Mouse (Mus musculus): Measurements from ENCODE around the gene Adam15. TPM values are rescaled to one million over a fixed set of nuclear protein-coding genes. Genes with fewer than 3 reads are reported as not detected.

The Adam15 gene
- 49.6 and 62.0 TPM in 2 replicates for polyA plus RNA-seq (2012; rRNA removed)

GRCm38 (mm10) chr3:89349869-89350501 is at the start of gene Adam15:
Gene Adam15 (minus strand): TSS chr3:89349996.
- Histone ChIP-seq H3K27me3 (ENCODE audit: control insufficient read depth, insufficient read depth, low read length) (no peaks in the 10 kb centered on the region; the same call in 1 of the 2 replicates), H3K4me3 (ENCODE audit: extremely low read depth, insufficient read depth, insufficient read length) (peak within 1 kb of the TSS; percentile 71), H3K36me3 (ENCODE audit: control insufficient read depth, insufficient read depth, low read length) (no peaks in the 10 kb centered on the region), H3K27ac (ENCODE audit: insufficient read depth, low read length) (peak within 1 kb of the TSS; percentile 38; the same call in 1 of the 2 replicates), H3K4me1 (ENCODE audit: control insufficient read depth, insufficient read depth, insufficient read length) (peaks cover 6% of the 10 kb centered on the region)
- no peak for TF ChIP-seq CTCF (IDR thresholded peaks at IDR 0.05; ENCODE audit: extremely low read depth, insufficient read depth, insufficient read length, insufficient replicate concordance)
- TF ChIP-seq POLR2A (IDR thresholded peaks at IDR 0.05; ENCODE audit: low read depth, low read length): no peak
- under 1% methylated on average over 59 of the region's 59 CpGs for WGBS
- DNase-seq (ENCODE audit: low read depth in 1 of 2, low spot score in 2 of 2): peak; percentile 49 to 84

GRCm38 (mm10) chr3:89396654-89397005 is 46.8 kb upstream of the Adam15 start:
- no peak overlapping the region for H3K27ac ChIP-seq (ENCODE audit: insufficient read depth, low read length)
- TF ChIP-seq POLR2A (IDR thresholded peaks at IDR 0.05; ENCODE audit: low read depth, low read length): no peak
- no peak for TF ChIP-seq CTCF (IDR thresholded peaks at IDR 0.05; ENCODE audit: extremely low read depth, insufficient read depth, insufficient read length, insufficient replicate concordance)
- peaks cover 9% of the 10 kb centered on the region; the same call in 1 of the 2 replicates for H3K4me1 ChIP-seq (ENCODE audit: control insufficient read depth, insufficient read depth, insufficient read length)
- 2% methylated on average over 4 of the region's 4 CpGs for WGBS
- H3K36me3 ChIP-seq (ENCODE audit: control insufficient read depth, insufficient read depth, low read length): peaks cover 5% of the 10 kb centered on the region
- no peaks in the 10 kb centered on the region for H3K27me3 ChIP-seq (ENCODE audit: control insufficient read depth, insufficient read depth, low read length)
- no peak for DNase-seq (ENCODE audit: low read depth in 1 of 2, low spot score in 2 of 2)
- H3K4me3 ChIP-seq (ENCODE audit: extremely low read depth, insufficient read depth, insufficient read length): peak overlapping the region; percentile 58; the same call in 1 of the 2 replicates

- Histone ChIP-seq H3K4me1 (ENCODE audit: control insufficient read depth, insufficient read depth, insufficient read length) (peaks cover 12% of the 10 kb centered on the region; the same call in 1 of the 2 replicates), H3K36me3 (ENCODE audit: control insufficient read depth, insufficient read depth, low read length) (no peaks in the 10 kb centered on the region), H3K27ac (ENCODE audit: insufficient read depth, low read length) (no peak overlapping the region), H3K4me3 (ENCODE audit: extremely low read depth, insufficient read depth, insufficient read length) (peak overlapping the region; percentile 58; the same call in 1 of the 2 replicates), H3K27me3 (ENCODE audit: control insufficient read depth, insufficient read depth, low read length) (no peaks in the 10 kb centered on the region)
- WGBS: 2% methylated on average over 44 of the region's 44 CpGs
- DNase-seq (ENCODE audit: low read depth in 1 of 2, low spot score in 2 of 2): peak in 1 of 2 experiments; percentile 63
- peak; percentile 75; the same call in 1 of the 2 replicates for TF ChIP-seq CTCF (IDR thresholded peaks at IDR 0.05; ENCODE audit: extremely low read depth, insufficient read depth, insufficient read length, insufficient replicate concordance)
- TF ChIP-seq POLR2A (IDR thresholded peaks at IDR 0.05; ENCODE audit: low read depth, low read length): no peak
Observed at GRCm38 (mm10) chr3:89395806-89396653, 46.2 kb upstream of the Adam15 start.

GRCm38 (mm10) chr3:89395419-89395805 is 45.6 kb upstream of the Adam15 start:
- Histone ChIP-seq H3K27ac (ENCODE audit: insufficient read depth, low read length) (no peak overlapping the region), H3K27me3 (ENCODE audit: control insufficient read depth, insufficient read depth, low read length) (no peaks in the 10 kb centered on the region), H3K4me1 (ENCODE audit: control insufficient read depth, insufficient read depth, insufficient read length) (peaks cover 17% of the 10 kb centered on the region), H3K4me3 (ENCODE audit: extremely low read depth, insufficient read depth, insufficient read length) (0 out of 2 replicates have a peak overlapping the region, but pooled peaks have one; percentile 75), H3K36me3 (ENCODE audit: control insufficient read depth, insufficient read depth, low read length) (no peaks in the 10 kb centered on the region)
- TF ChIP-seq CTCF (IDR thresholded peaks at IDR 0.05; ENCODE audit: extremely low read depth, insufficient read depth, insufficient read length, insufficient replicate concordance) (no peak), POLR2A (IDR thresholded peaks at IDR 0.05; ENCODE audit: low read depth, low read length) (no peak)
- WGBS: 4% methylated on average over 10 of the region's 10 CpGs
- no peak for DNase-seq (ENCODE audit: low read depth in 1 of 2, low spot score in 2 of 2)

GRCm38 (mm10) chr3:89394894-89395256 is 45.1 kb upstream of the Adam15 start:
- peak overlapping the region; percentile 31; the same call in 1 of the 2 replicates for H3K27ac ChIP-seq (ENCODE audit: insufficient read depth, low read length)
- under 1% methylated on average over 12 of the region's 12 CpGs for whole genome bisulfite sequencing

GRCm38 (mm10) chr3:89394006-89394893 is 44.5 kb upstream of the Adam15 start, which contains the start of gene Zbtb7b:
Gene Zbtb7b (minus strand): TSS chr3:89394776.
- Histone ChIP-seq H3K4me1 (ENCODE audit: control insufficient read depth, insufficient read depth, insufficient read length) (peaks cover 29% of the 10 kb centered on the region), H3K27me3 (ENCODE audit: control insufficient read depth, insufficient read depth, low read length) (no peaks in the 10 kb centered on the region), H3K4me3 (ENCODE audit: extremely low read depth, insufficient read depth, insufficient read length) (peak within 1 kb of the TSS; percentile 75), H3K36me3 (ENCODE audit: control insufficient read depth, insufficient read depth, low read length) (no peaks in the 10 kb centered on the region), H3K27ac (ENCODE audit: insufficient read depth, low read length) (peak within 1 kb of the TSS; percentile 75)
- DNase-seq (ENCODE audit: low read depth in 1 of 2, low spot score in 2 of 2): peak in 1 of 2 experiments; percentile 51
- TF ChIP-seq POLR2A (IDR thresholded peaks at IDR 0.05; ENCODE audit: low read depth, low read length): no peak
- no peak for TF ChIP-seq CTCF (IDR thresholded peaks at IDR 0.05; ENCODE audit: extremely low read depth, insufficient read depth, insufficient read length, insufficient replicate concordance)
- 1% methylated on average over 41 of the region's 42 CpGs for WGBS

More at GRCm38 (mm10) chr3:89394894-89395256, 45.1 kb upstream of the Adam15 start:
- H3K4me3 ChIP-seq (ENCODE audit: extremely low read depth, insufficient read depth, insufficient read length): peak overlapping the region; percentile 75
- DNase-seq (ENCODE audit: low read depth in 1 of 2, low spot score in 2 of 2): peak in 1 of 2 experiments; percentile 44
- no peaks in the 10 kb centered on the region for H3K36me3 ChIP-seq (ENCODE audit: control insufficient read depth, insufficient read depth, low read length)
- TF ChIP-seq POLR2A (IDR thresholded peaks at IDR 0.05; ENCODE audit: low read depth, low read length): no peak
- TF ChIP-seq CTCF (IDR thresholded peaks at IDR 0.05; ENCODE audit: extremely low read depth, insufficient read depth, insufficient read length, insufficient replicate concordance): no peak
- H3K4me1 ChIP-seq (ENCODE audit: control insufficient read depth, insufficient read depth, insufficient read length): peaks cover 23% of the 10 kb centered on the region
- no peaks in the 10 kb centered on the region for H3K27me3 ChIP-seq (ENCODE audit: control insufficient read depth, insufficient read depth, low read length)
